Mouse (Mus musculus) gastrocnemius, postnatal 4 days (tissue): Measurements from ENCODE around the gene Gas2l2. TPM values are rescaled to one million over a fixed set of nuclear protein-coding genes. Genes with fewer than 3 reads are reported as not detected.

Experiments
- DNase-seq, 2 experiments: peaks; one replicate each; pipeline ENCODE4 v3.0.0; 2021 to 2022; ENCODE audit warnings: low spot score in 2 of 2, mixed read lengths in 2 of 2
- total RNA-seq, 2 experiments: library from RNA; stranded (reverse); gene quantifications; 2 replicates each; pipeline ENCODE4 v1.2.3; 2021

Gene Gas2l2
- total RNA-seq, 2 experiments from 2014 or later, result 0.15 to 0.34 TPM

DNA sequence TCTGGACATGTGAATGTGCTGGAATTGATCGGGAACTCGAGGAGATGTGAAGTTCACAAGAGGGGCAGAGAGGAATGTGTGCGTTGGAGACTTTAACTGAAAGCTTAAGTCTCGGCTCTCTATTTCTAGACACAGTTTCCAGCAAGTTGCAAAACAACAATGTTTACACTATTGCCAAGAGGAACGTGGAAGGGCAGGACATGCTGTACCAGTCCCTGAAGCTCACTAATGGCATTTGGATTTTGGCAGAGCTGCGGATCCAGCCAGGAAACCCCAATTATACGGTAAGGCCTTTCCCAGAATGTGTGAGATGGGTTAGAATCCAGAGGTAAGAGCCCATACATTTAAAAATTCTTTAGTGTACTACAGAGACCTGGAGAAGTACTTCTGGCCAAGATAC is 31.6 kb downstream of the Gas2l2 start:
- DNase-seq, result no peak

GRCm38 (mm10) chr11:83394802-83395439 is 34.3 kb downstream of the Gas2l2 start:
- DNase-seq, result no peak

- DNase-seq, result no peak
Measured at GRCm38 (mm10) chr11:83393062-83393461, 36.2 kb downstream of the Gas2l2 start.

DNA sequence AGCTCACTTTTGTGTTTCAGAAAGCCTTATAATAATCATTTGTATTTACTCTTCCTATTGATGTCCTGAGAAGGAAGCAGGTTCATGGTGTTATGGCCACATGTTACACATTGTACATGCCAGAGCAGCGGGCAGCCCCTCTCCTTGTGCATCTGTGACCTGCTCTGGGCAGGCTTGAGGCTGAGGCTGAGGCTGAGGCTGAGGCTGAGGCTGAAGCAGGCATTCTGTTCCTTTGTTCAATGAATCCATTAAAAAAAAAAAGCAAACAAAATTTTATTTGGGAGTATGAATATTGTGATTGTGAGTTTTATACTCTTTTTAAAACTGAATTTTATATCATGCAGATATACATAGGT is 45.7 kb downstream of the Gas2l2 start:
- no peak for DNase-seq

GRCm38 (mm10) chr11:83382876-83383531 is 46.3 kb downstream of the Gas2l2 start:
- no peak for DNase-seq

DNA sequence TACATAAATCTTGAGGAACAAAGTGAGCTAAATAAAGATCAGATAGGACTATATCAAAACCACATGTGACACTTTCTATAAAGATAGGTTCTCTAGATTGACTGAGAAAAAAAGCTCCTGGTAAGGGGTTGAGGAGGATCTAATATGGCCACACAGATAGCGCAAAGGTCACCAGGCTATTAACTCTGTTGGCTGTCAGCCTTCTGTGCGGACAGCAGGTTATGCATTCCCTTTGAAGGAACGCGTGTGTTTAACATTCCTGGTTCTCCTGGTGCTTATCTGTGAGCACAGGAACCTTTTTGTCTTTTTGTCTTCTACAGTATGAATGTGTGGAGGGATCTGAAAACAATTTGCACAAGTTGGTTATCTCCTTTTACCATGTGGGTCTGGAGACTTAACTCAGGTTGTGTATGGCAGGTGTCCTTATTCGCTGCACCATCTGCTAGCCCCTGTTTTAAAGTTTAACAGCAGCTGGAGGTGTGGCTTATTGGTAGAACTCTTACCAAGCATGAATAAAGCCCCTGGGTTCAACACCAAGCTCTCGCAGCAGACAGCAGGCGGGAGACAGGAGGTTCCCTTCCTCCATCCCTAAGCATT is 49.4 kb downstream of the Gas2l2 start:
- no peak for DNase-seq

Other genes with a start within 250 kb of the Gas2l2 start
- gene Slfn3, start 238.1 kb downstream of the Gas2l2 start, total RNA-seq, result 1 to 10 TPM; 1.5 to 1.9 TPM
- under 1 TPM; 0.07 to 0.26 TPM for gene Slfn14, start 142.7 kb downstream of the Gas2l2 start, total RNA-seq
- 10 to 100 TPM; 64.8 to 69.7 TPM for gene Ap2b1, start 130.4 kb downstream of the Gas2l2 start, total RNA-seq
- gene Pex12, start 126.9 kb downstream of the Gas2l2 start, total RNA-seq, result 10 to 100 TPM; 13.7 to 14.2 TPM
- gene Rasl10b, start 20.3 kb downstream of the Gas2l2 start, total RNA-seq, result 1 to 10 TPM; 1.8 to 2.6 TPM
- gene 1700020L24Rik, start 8.2 kb upstream of the Gas2l2 start, total RNA-seq, result not detected
- 1 to 10 TPM; 4.7 to 5.4 TPM for gene Mmp28, start 33.6 kb upstream of the Gas2l2 start, total RNA-seq
- gene Taf15, start 43.6 kb upstream of the Gas2l2 start, total RNA-seq, result 10 to 100 TPM; 34.6 to 40.1 TPM
- not detected for gene Heatr9, start 92.7 kb upstream of the Gas2l2 start, total RNA-seq
- not detected for gene Ccl5, start 101.1 kb upstream of the Gas2l2 start, total RNA-seq
- 1 to 10 TPM; 4.0 to 4.9 TPM for gene Ccl9, start 149.2 kb upstream of the Gas2l2 start, total RNA-seq
- 1 to 10 TPM; 2.9 to 3.7 TPM for gene Ccl6, start 163.6 kb upstream of the Gas2l2 start, total RNA-seq
- gene Rpl9-ps1, start 216.2 kb upstream of the Gas2l2 start, total RNA-seq, result not detected
- gene Ccl3, start 219.9 kb upstream of the Gas2l2 start, total RNA-seq, result not detected
- gene Ccl4, start 233.1 kb upstream of the Gas2l2 start, total RNA-seq, result under 1 TPM in 1 of 2 experiments, not detected in 1; 0.44 TPM